8 mouse cellular contexts compared by ENCODE assay signal in the genomic region with DNA sequence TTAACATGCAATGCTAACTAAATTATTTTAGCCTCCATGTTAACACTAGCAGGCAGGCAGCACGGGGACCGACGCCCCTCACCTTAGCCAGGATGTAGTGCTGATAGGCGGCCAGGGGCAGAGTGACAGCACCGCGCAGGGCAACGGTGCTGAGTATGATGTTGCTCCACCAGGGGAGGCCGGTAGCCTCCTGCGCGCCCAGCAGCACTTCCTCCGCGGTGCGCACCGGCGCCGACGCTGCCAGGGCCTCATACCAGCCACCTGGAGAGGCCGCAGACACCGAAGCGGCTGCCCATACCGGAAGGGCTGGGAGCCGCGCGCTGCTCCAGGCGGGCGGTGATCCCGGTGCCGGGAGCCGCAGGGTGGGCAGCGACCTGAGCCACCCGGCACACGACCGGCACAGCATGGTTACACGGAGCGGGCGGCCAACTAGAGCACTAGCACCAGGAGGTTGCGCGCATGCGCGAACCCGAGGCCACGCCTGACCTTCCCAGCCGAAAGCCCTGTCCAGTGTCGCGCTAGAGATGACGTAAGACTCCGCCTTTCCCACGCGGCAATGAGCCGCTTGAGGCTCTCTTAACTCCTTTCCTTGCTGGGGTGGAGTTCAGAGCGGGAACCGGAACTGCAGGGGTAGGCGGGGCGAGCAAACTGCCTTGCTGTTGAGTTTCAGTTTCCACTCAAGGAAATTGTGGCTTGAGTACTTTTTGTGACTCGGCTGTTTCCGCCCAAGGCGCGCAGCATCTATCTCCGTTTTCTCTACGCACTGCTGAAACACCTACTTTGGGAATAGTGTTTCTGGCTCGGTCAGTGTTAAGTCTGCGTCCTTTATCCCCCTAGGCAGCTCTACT. TPM values are rescaled to one million over a fixed set of nuclear protein-coding genes. Genes with fewer than 3 reads are reported as not detected.
A peak's percentile ranks its signal among the peaks of the same experiment; 100 is the strongest.
DNase-seq lines count a peak whose midpoint lies in the region; ATAC-seq lines count a peak whose summit lies in the region.

A gene (minus strand): TSS at position 468 of the 848 bp plus-strand sequence.

- DNase-seq in ES-CJ7 (ENCODE audit: low read depth, low spot score) = peak; percentile 99
- peak; percentile 96 for DNase-seq in cerebellum, adult 11 months
- DNase-seq in forebrain, embryonic 14.5 days (ENCODE audit: low spot score) = peak; percentile 99
- peak; percentile 99 for DNase-seq in heart, postnatal 14 days
- DNase-seq in layer of hippocampus, adult 11-12 months (ENCODE audit: low spot score) = peak; percentile 98
- DNase-seq in lung, adult 18-20 months = peak; percentile 100
- peak; percentile 99 for DNase-seq in testis, postnatal 14 days (ENCODE audit: low spot score)

- WGBS in forebrain, embryonic 14.5 days = under 1% methylated on average over 62 of the region's 62 CpGs
- under 1% methylated on average over 62 of the region's 62 CpGs for WGBS in neural tube, embryonic 15.5 days

- peak within 1 kb of the TSS; percentile 85 for H3K4me3 ChIP-seq in forebrain, embryonic 14.5 days (ENCODE audit: low read depth, low read length)
- H3K4me3 ChIP-seq in neural tube, embryonic 15.5 days (replicated peaks) = peak within 1 kb of the TSS; percentile 95

- H3K27ac ChIP-seq in forebrain, embryonic 14.5 days (ENCODE audit: low read depth, low read length) = peak within 1 kb of the TSS; percentile 86
- peak within 1 kb of the TSS; percentile 93 for H3K27ac ChIP-seq in neural tube, embryonic 15.5 days (replicated peaks)

- intact Hi-C loops in heart, postnatal 14 days (cut with DNase I) = loop anchor here (1.0 kb wide), 1 partner anchor 143 kb away; a partner anchor contains a TSS

- H3K4me1 ChIP-seq in forebrain, embryonic 14.5 days (ENCODE audit: control insufficient read depth, insufficient read depth, low read length) = peaks cover 4% of the 10 kb centered on the region
- H3K4me1 ChIP-seq in neural tube, embryonic 15.5 days = peaks cover 11% of the 10 kb centered on the region

- no peaks in the 10 kb centered on the region for H3K9me3 ChIP-seq in forebrain, embryonic 14.5 days (replicated peaks; ENCODE audit: control insufficient read depth, low read length)
- no peaks in the 10 kb centered on the region for H3K9me3 ChIP-seq in neural tube, embryonic 15.5 days (replicated peaks)

- H3K4me2 ChIP-seq in forebrain, embryonic 14.5 days (ENCODE audit: low read length) = peak within 1 kb of the TSS; percentile 77
- H3K4me2 ChIP-seq in neural tube, embryonic 15.5 days = peak within 1 kb of the TSS; percentile 62

- peak; percentile 98 for ATAC-seq in forebrain, embryonic 14.5 days
- ATAC-seq in neural tube, embryonic 15.5 days (ENCODE audit: low FRiP score) = peak; percentile 97

- H3K27me3 ChIP-seq in forebrain, embryonic 14.5 days (replicated peaks; ENCODE audit: control insufficient read depth, insufficient read depth, low read length) = no peaks in the 10 kb centered on the region
- no peaks in the 10 kb centered on the region for H3K27me3 ChIP-seq in neural tube, embryonic 15.5 days (replicated peaks)

- peaks cover 37% of the 10 kb centered on the region for H3K36me3 ChIP-seq in forebrain, embryonic 14.5 days (ENCODE audit: control insufficient read depth, insufficient read depth, low read length)
- peaks cover 29% of the 10 kb centered on the region for H3K36me3 ChIP-seq in neural tube, embryonic 15.5 days

- peak within 1 kb of the TSS; percentile 87 for H3K9ac ChIP-seq in forebrain, embryonic 14.5 days (ENCODE audit: low read length)
- H3K9ac ChIP-seq in neural tube, embryonic 15.5 days (replicated peaks) = peak within 1 kb of the TSS; percentile 92

RNA-seq across cellular contexts. Expression of the gene that starts here (rescaled TPM):
- 25.8 and 27.7 TPM in 2 replicates for polyA plus RNA-seq in forebrain, embryonic 14.5 days (2014; fragmentation: Nextera tagmentation; extraction: Ambion mirVana)
- total RNA-seq in heart, postnatal 14 days (2021) = 10 to 100 TPM; 12.1 to 13.3 TPM
- 41.7 and 43.0 TPM in 2 replicates for polyA plus RNA-seq in neural tube, embryonic 15.5 days (2015; fragmentation: Nextera tagmentation; extraction: Ambion mirVana)

Comparison
In these comparisons a context has a peak if more than half of its experiments do, and no peak if none do; other contexts are left out.
1. Peak in every context shown above with its lines: DNase-seq, ATAC-seq, H3K4me3 ChIP-seq and H3K27ac ChIP-seq.